Mouse (Mus musculus) cerebellum, adult (tissue): ENCODE data around the gene Pigf.

Experiments used
- ATAC-seq: cut with Nextera tagmentation; 2 replicates; pipeline ENCODE4 v1.9.2; 2017; ENCODE audit warnings: mild to moderate bottlenecking, moderate library complexity, mixed read lengths; ENCODE audit not compliant: insufficient number of reproducible peaks, low FRiP score, low TSS enrichment

Pigf gene

GRCm38 (mm10) chr17:87038496-87038895 lies 13.3 kb upstream of the Pigf start:
- no peak for ATAC-seq

GRCm38 (mm10) chr17:87036141-87037073 lies 11.2 kb upstream of the Pigf start:
- ATAC-seq, result no peak

DNA sequence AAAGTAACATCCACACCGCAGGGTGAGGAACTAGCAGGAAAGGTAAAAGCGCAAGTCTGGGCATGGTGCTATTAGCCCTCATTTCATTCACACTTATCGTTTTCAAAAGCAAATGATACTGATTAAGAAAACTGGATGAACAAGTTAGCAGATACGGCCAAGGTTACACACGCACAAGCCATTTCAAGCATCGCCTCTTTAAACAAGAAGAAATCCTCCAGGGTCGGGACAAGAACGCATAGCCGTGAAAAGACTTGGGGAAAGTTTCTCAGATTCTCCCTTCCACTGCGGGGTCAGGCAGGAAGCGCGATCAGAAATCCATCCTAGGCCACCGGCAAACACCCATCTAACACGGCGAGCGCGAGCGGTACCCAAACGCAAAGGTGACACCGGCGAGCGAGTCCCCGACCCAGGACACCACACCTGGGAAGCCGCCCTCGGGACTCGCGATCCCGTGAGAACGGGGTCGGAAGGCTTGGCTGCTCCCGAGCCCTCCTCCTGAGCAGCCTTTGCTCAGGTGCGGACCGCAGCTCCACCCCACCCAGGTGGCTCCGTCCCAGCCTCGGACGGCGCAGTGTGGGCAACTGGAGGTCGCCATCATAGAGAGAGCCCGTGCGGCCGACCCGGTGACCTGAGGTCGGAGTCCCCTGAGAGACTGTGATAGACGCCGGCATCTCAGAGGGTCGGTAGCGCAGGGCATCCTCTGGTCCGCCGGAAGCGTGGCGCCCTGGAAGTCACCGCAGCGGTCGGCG lies 539 bp downstream of the Pigf start:
- no peak; the same call in 1 of the 2 replicates for ATAC-seq

DNA sequence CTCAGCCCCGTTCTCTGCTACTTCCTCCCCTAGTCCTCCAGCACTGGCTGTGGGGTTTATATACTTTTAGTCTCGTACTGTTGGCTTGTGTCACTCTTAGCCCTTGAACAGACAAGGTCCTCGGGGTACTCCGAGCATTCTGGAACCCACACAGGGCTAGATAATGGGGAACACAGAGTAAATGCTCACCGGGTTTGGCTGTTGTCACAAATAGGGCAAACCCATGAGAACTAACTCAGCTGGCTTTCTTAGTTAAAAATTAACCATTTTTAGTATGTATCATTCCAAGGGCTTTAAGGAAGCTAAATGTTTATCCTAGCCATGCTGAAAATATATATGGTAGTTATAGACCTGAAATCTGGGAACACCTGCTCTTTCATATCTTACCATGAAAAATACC lies 5.5 kb downstream of the Pigf start:
- no peak for ATAC-seq

DNA sequence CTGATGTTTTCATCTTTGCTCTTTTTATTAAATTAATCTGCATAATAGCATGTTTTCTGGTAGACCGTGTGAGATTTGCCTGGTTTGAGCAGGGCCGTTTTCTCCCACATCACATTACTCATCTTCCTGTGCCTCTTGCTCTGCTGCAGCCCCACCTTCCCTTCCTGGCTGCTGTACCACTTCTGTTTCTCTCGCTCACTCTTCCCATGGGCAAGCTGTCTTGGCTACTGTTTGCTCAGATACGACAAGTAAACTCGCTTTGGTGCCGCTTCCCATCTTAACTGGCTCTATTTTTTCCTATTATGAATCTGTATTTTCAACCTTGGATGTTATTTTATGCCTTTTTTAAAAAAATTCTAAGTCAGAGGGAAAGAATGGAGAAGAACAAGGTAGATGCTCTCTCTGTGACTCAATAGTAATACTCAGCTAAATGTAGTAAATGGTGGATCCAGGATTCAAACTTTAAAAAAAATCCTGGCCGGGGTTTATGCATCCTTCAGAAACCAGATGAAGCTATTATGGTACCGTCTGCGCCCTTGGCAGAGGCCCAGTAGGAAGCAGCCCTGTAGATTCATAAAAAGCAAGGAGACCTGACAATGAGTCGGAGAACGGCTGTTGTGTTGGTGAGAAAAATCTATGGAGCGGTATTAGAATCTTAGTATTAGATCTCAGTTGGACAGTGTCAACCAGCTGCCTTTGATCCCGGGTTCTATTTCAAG lies 13.7 kb downstream of the Pigf start:
- peak; percentile 78 for ATAC-seq

DNA sequence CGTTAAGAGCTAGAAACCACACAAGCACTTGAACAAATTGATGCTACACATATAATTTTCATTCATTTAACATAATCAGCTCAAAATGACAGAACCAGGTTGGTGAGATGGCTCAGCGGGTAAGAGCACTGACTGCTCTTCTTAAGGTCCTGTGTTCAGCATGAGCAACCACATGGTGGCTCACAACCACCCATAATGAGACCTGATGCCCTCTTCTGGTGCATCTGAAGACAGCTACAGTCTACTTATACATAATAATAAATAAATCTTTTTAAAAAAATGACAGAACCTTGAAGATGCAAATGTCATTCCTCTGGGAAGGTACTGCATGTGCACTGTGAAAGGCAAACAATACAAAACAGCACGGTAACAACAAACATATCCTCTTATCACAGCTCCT lies 16.3 kb downstream of the Pigf start:
- no peak for ATAC-seq

- ATAC-seq, result no peak
These were observed 27.9 kb downstream of the Pigf start for GRCm38 (mm10) chr17:86997323-86997722.

DNA sequence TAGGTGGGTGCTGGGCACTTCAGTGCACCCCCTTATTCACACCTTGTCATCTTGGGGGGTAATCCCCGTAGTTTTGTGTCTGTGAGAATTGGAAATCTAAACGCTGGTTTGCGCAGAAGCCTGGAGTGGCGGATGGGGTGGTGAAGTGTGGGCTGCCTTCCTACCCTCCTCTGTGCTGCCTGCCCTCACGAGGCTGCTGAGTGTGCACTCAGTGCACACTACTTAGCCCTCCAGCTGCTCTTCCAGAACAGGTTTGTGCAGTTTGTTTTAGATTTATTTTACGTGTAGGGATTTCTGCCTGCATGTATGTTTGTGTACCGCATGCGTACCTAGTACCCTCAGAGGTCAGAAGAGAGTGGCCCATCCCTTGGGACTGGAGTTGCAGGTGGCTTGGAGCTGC lies 33.9 kb downstream of the Pigf start:
- ATAC-seq, result no peak

DNA sequence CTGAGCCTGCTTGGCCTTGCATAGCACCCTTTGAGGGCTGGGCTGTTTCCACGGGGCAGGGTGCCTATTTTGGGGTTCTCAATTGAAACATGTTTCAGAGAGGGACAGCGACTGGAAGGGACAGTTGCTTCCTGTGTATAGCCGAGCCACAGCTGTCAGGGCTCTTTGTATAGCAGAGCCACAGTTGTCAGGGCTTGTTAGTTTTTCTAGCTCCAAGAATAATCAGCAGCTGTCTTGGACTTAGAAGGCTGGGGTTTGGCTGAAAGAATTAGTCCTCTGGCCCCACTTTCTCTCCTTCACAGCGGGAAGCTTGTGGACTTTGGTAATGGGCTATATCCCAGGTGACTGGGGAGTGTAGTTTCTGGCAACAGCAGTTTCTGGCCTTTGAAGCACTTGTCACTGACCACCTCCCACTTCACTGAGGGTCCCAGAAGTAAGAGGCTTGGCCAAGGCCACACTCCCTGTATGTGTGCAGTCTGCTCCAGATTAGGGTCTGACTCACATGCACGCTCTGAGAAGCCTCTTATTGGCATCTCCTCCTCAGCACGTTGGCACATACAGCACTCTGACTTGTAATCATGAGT lies 36.5 kb downstream of the Pigf start:
- ATAC-seq, result no peak

DNA sequence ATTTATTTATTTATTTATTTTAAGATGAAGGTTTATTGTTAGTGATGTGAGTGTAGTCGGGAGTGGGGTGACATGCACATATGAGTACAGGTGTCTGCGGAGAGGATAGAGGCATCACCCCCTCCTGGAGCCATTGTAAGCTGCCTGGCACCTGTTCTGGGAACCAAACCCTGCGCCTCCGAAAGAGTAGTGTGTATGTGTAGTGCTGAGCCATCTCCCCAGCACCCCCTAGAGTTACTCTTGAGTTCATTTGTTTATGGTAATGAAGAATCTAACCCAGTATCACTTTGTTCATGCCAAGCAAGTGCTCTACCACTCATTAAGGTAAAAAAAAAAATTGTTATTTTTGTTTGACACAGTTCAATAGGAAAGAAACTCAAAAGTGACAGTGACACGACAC lies 37.0 kb downstream of the Pigf start:
- ATAC-seq, result no peak

- no peak for ATAC-seq
These were observed 38.6 kb downstream of the Pigf start for GRCm38 (mm10) chr17:86986449-86987138.

DNA sequence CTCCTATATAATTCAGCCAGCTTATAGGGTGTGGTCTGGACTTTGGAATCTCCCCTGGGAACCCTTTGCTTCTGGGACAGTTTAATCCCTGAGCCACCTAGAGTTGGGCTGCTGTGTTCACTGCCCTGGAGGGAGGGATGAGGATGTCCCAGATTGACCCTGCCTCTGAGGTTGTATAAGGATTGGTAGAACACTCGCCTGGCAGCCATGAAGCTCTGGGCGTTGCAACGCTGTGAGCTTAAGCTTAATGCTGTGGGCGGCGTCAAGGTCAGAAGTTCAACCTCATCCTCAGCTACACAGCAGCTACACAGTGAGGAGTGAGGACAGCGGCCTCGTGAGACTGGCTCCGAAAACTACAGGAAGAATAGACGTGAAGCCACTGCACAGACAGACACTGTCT lies 42.7 kb downstream of the Pigf start:
- no peak for ATAC-seq

DNA sequence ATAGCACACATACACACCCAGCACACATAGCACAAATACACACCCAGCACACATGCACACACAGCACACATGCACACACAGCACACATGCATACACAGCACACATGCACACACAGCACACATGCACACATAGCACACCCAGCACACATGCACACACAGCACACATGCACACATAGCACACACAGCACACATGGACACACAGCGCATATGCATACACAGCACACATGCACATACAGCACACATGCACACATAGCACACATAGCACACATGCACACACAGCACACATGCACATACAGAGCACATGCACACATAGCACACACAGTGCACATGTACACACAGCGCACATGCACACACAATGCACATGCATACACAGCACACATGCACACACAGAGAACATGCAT lies 43.5 kb downstream of the Pigf start:
- no peak for ATAC-seq

DNA sequence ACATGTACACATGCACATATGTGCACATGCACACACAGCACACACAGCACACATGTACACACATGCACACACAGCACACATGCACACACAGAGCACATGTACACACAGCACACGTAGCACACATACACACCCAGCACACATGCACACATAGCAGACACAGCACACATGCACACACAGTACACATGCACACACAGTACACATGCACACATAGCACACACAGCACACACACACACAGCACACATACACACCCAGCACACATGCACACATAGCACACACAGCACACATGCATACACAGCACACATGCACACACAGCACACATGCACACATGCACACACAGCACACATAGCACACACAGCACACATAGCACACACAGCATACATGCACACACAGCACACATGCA lies 44.0 kb downstream of the Pigf start:
- ATAC-seq, result no peak

GRCm38 (mm10) chr17:86978496-86978895 lies 46.7 kb downstream of the Pigf start:
- ATAC-seq, result no peak

DNA sequence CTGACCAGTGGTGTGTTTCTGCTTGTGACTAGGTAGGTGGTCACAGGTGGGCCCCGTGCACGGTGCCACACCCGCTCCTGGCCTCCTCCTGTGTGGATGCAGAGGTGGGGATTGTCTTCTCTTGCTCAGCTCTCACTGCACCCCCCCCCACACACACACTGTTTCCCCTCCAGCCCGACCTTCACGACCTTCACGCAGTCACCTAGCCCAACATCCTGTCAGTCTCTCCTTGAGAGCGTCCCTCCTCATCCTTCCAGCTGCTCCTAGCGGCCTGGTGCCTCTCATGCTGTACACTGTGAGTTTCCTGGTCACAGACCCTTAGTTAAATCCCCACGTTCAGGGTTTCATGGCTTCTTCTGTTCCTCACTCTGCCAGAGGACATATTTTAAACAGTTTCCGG lies 48.8 kb downstream of the Pigf start:
- ATAC-seq, result no peak

DNA sequence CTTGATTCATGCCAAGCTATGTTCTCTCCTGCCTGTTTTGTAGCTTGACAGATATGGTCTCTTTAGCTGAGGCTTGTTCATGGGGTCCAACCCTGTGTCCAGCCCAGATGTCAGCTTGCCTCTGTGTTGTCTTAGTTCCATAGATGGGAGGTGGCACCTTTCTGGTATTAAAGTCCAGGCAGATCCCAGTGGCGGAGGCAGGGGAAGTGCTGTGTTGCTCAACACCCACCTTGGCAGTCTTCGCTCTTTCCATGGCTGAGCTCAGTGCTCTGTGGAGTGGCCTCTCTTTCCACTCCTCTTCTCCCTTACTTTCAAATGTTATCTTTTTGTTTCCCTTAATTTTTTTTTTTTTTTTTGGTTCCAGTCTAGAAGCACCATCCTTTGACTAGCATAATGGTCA lies 52.1 kb downstream of the Pigf start:
- ATAC-seq, result no peak

- ATAC-seq, result no peak
These were observed 53.3 kb downstream of the Pigf start for GRCm38 (mm10) chr17:86971860-86972259.

- ATAC-seq, result no peak
These were observed 54.2 kb downstream of the Pigf start for GRCm38 (mm10) chr17:86971036-86971435.
